Comparison of ENCODE assay signal across 8 mouse cellular contexts in the genomic region with DNA sequence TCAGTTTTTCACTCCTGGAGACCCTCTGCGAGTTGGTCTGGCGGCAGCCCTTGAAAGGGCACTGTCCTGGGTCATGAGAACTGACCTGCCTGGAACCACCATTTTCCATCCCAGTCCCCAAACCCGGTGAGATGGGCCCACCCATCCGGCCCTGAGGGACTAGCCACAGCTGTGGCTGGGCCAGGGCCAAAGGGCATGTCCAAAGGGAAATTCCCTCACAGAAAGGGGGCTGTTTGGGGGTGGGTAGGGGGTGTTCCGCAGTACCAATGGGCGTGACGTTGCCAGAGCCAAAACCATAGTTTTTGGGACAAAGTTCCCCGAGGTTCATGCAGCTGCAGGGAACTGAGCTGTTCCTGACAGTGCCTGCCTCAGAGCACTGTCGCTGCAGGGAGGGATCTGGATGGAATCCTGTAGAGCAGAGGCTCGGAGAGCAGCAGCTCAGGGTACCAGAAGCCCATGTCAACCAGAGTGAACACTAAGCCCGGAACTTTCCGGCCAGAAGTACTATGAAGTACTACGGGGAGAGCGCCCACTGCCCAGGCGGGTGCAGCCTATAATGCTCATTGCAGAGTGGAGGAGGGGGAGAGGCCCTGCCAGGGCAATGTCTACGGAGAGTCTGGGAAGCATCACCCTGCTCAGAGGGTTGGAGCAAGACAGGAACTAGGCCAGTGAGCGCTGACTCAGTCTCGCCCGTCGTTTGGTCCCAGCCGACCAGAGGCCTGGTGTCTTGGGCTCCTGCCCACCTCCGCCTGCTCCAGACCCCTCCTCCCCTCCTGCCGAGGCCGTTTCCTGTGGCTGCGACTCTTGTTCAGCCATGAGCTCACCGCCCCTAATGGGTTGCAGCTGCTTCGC. TPM values are rescaled to one million over a fixed set of nuclear protein-coding genes. Genes with fewer than 3 reads are reported as not detected.
A peak's percentile ranks its signal among the peaks of the same experiment; 100 is the strongest.
DNase-seq lines count a peak whose midpoint lies in the region; ATAC-seq and TF ChIP-seq lines count a peak whose summit lies in the region.

No protein-coding gene starts in this region.

- TF ChIP-seq POLR2A in spleen, adult 2 months (IDR thresholded peaks at IDR 0.05; ENCODE audit: low read depth, low read length), result no peak
- no peak for TF ChIP-seq POLR2A in cortical plate, adult 2 months (IDR thresholded peaks at IDR 0.05; ENCODE audit: extremely low read depth, insufficient read depth, low read length)

- 8% methylated on average over 27 of the region's 27 CpGs for WGBS in spleen, adult 2 months
- WGBS in hindbrain, postnatal 0 days, result under 1% methylated on average over 27 of the region's 27 CpGs
- whole genome bisulfite sequencing in midbrain, embryonic 16.5 days, result 0% methylated on average over 27 of the region's 27 CpGs

- H3K4me2 ChIP-seq in hindbrain, postnatal 0 days (ENCODE audit: low read depth, low read length), result peak overlapping the region; percentile 93
- peak overlapping the region; percentile 97 for H3K4me2 ChIP-seq in midbrain, embryonic 16.5 days (ENCODE audit: low read length)

- TF ChIP-seq CTCF in spleen, adult 2 months (IDR thresholded peaks at IDR 0.05; ENCODE audit: extremely low read depth, insufficient read depth, insufficient read length, insufficient replicate concordance), result no peak
- TF ChIP-seq CTCF in cortical plate, adult 2 months (IDR thresholded peaks at IDR 0.05; ENCODE audit: extremely low read depth, insufficient read depth, low read length), result no peak
- no peak for TF ChIP-seq CTCF in hindbrain, postnatal 0 days (IDR thresholded peaks at IDR 0.05; ENCODE audit: low read depth)

- H3K4me3 ChIP-seq in spleen, adult 2 months (ENCODE audit: extremely low read depth, insufficient read depth, insufficient read length), result peak overlapping the region; percentile 62
- H3K4me3 ChIP-seq in cortical plate, adult 2 months (ENCODE audit: insufficient read depth, low read length), result peak overlapping the region; percentile 44
- peak overlapping the region; percentile 75 for H3K4me3 ChIP-seq in hindbrain, postnatal 0 days (ENCODE audit: low read length)
- peak overlapping the region; percentile 79 for H3K4me3 ChIP-seq in midbrain, embryonic 16.5 days (ENCODE audit: low read depth, low read length)

- H3K27ac ChIP-seq in spleen, adult 2 months (ENCODE audit: insufficient read depth, low read length), result 0 out of 2 replicates have a peak overlapping the region, but pooled peaks have one; percentile 6
- peak overlapping the region; percentile 7 for H3K27ac ChIP-seq in cortical plate, adult 2 months (ENCODE audit: insufficient read depth, low read length)
- peak overlapping the region; percentile 94 for H3K27ac ChIP-seq in hindbrain, postnatal 0 days
- H3K27ac ChIP-seq in midbrain, embryonic 16.5 days (ENCODE audit: low read length), result peak overlapping the region; percentile 94

- no peaks in the 10 kb centered on the region for H3K9me3 ChIP-seq in hindbrain, postnatal 0 days (ENCODE audit: low read length)
- H3K9me3 ChIP-seq in midbrain, embryonic 16.5 days (replicated peaks; ENCODE audit: control insufficient read depth, low read length, poor library complexity, severe bottlenecking), result no peaks in the 10 kb centered on the region

- peaks cover 8% of the 10 kb centered on the region; the same call in 1 of the 2 replicates for H3K27me3 ChIP-seq in spleen, adult 2 months (ENCODE audit: control insufficient read depth, insufficient read depth, low read length)
- H3K27me3 ChIP-seq in hindbrain, postnatal 0 days (ENCODE audit: insufficient read depth, low read length), result no peaks in the 10 kb centered on the region
- no peaks in the 10 kb centered on the region for H3K27me3 ChIP-seq in midbrain, embryonic 16.5 days (ENCODE audit: control insufficient read depth, insufficient read depth, low read depth, low read length)

- DNase-seq in spleen, adult 2 months (ENCODE audit: low read depth in 1 of 2, low spot score in 2 of 2), result no peak
- DNase-seq in spleen, postnatal 14 days (ENCODE audit: low spot score in 2 of 2), result no peak
- DNase-seq in gastrocnemius, postnatal 10 days, result peak; percentile 81
- DNase-seq in hindbrain, postnatal 0 days (ENCODE audit: low spot score), result peak; percentile 83
- DNase-seq in liver, result peak; percentile 71
- DNase-seq in thymus, postnatal 10 days (ENCODE audit: low spot score in 2 of 2), result peak; percentile 31 to 32

- ATAC-seq in hindbrain, postnatal 0 days, result peak; percentile 68
- peak; percentile 50 for ATAC-seq in midbrain, embryonic 16.5 days

- no peaks in the 10 kb centered on the region for H3K36me3 ChIP-seq in spleen, adult 2 months (ENCODE audit: control insufficient read depth, insufficient read depth, low read length)
- peaks cover 20% of the 10 kb centered on the region for H3K36me3 ChIP-seq in hindbrain, postnatal 0 days (ENCODE audit: insufficient read depth, low read length)
- H3K36me3 ChIP-seq in midbrain, embryonic 16.5 days (ENCODE audit: control insufficient read depth, insufficient read depth, low read length), result peaks cover 21% of the 10 kb centered on the region

- H3K4me1 ChIP-seq in spleen, adult 2 months (ENCODE audit: control insufficient read depth, insufficient read depth, insufficient read length), result peaks cover 12% of the 10 kb centered on the region
- H3K4me1 ChIP-seq in cortical plate, adult 2 months (ENCODE audit: control insufficient read depth, insufficient read depth, low read length), result no peaks in the 10 kb centered on the region
- peaks cover 8% of the 10 kb centered on the region; the same call in 1 of the 2 replicates for H3K4me1 ChIP-seq in hindbrain, postnatal 0 days (ENCODE audit: insufficient read depth, low read length)
- H3K4me1 ChIP-seq in midbrain, embryonic 16.5 days (ENCODE audit: control insufficient read depth, insufficient read depth, low read length), result peaks cover 29% of the 10 kb centered on the region

- H3K9ac ChIP-seq in hindbrain, postnatal 0 days (replicated peaks; ENCODE audit: low read length), result peak overlapping the region; percentile 92
- H3K9ac ChIP-seq in midbrain, embryonic 16.5 days (ENCODE audit: low read depth, low read length), result peak overlapping the region; percentile 91

RNA-seq across cellular contexts. Expression of a gene that starts 1.0 kb away (rescaled TPM):
- 18.4 and 19.3 TPM in 2 replicates for polyA plus RNA-seq in spleen, adult 2 months (2012; rRNA removed)
- 24.1 and 24.5 TPM in 2 replicates for polyA plus RNA-seq in cortical plate, adult 2 months (2012; rRNA removed)
- 10 to 100 TPM; 40.7 to 55.7 TPM for total RNA-seq in gastrocnemius, postnatal 10 days (2021)
- total RNA-seq in hindbrain, postnatal 0 days (2014; rRNA removed), result 113 and 124 TPM in 2 replicates
- 56.4 and 61.8 TPM in 2 replicates for polyA plus RNA-seq in hindbrain, postnatal 0 days (2015; fragmentation: Nextera tagmentation; extraction: Ambion mirVana)
- polyA plus RNA-seq in midbrain, embryonic 16.5 days (2015; fragmentation: Nextera tagmentation; extraction: Ambion mirVana), result 78.0 and 79.7 TPM in 2 replicates

RNA-seq across cellular contexts. Expression of a gene that starts 29.9 kb away (rescaled TPM):
- 0.27 and 0.36 TPM in 2 replicates for polyA plus RNA-seq in spleen, adult 2 months (2012; rRNA removed)
- 0.21 and 0.34 TPM in 2 replicates for polyA plus RNA-seq in cortical plate, adult 2 months (2012; rRNA removed)
- total RNA-seq in gastrocnemius, postnatal 10 days (2021), result 1 to 10 TPM in 1 of 2 experiments, under 1 TPM in 1; 0.85 to 1.0 TPM
- total RNA-seq in hindbrain, postnatal 0 days (2014; rRNA removed), result not detected in 2 replicates
- 0.51 and 0.53 TPM in 2 replicates for polyA plus RNA-seq in hindbrain, postnatal 0 days (2015; fragmentation: Nextera tagmentation; extraction: Ambion mirVana)
- 0.16 and 1.0 TPM in 2 replicates for polyA plus RNA-seq in midbrain, embryonic 16.5 days (2015; fragmentation: Nextera tagmentation; extraction: Ambion mirVana)

RNA-seq across cellular contexts. Expression of a gene that starts 35.0 kb away (rescaled TPM):
- polyA plus RNA-seq in spleen, adult 2 months (2012; rRNA removed), result 31.0 and 46.5 TPM in 2 replicates
- 51.3 and 54.3 TPM in 2 replicates for polyA plus RNA-seq in cortical plate, adult 2 months (2012; rRNA removed)
- 10 to 100 TPM; 17.6 to 23.1 TPM for total RNA-seq in gastrocnemius, postnatal 10 days (2021)
- total RNA-seq in hindbrain, postnatal 0 days (2014; rRNA removed), result 91.7 and 98.7 TPM in 2 replicates
- 25.8 and 31.0 TPM in 2 replicates for polyA plus RNA-seq in hindbrain, postnatal 0 days (2015; fragmentation: Nextera tagmentation; extraction: Ambion mirVana)
- polyA plus RNA-seq in midbrain, embryonic 16.5 days (2015; fragmentation: Nextera tagmentation; extraction: Ambion mirVana), result 30.3 and 33.6 TPM in 2 replicates

RNA-seq across cellular contexts. Expression of a gene that starts 56.7 kb away (rescaled TPM):
- not detected in 2 replicates for polyA plus RNA-seq in spleen, adult 2 months (2012; rRNA removed)
- not detected in 2 replicates for polyA plus RNA-seq in cortical plate, adult 2 months (2012; rRNA removed)
- total RNA-seq in gastrocnemius, postnatal 10 days (2021), result not detected
- total RNA-seq in hindbrain, postnatal 0 days (2014; rRNA removed), result not detected in 2 replicates
- polyA plus RNA-seq in hindbrain, postnatal 0 days (2015; fragmentation: Nextera tagmentation; extraction: Ambion mirVana), result not detected in 2 replicates
- not detected in 2 replicates for polyA plus RNA-seq in midbrain, embryonic 16.5 days (2015; fragmentation: Nextera tagmentation; extraction: Ambion mirVana)

Comparison
In these comparisons a context has a peak if more than half of its experiments do, and no peak if none do; other contexts are left out.
1. DNase-seq: peak in gastrocnemius, postnatal 10 days (single experiment), hindbrain, postnatal 0 days (single experiment), liver (single experiment) and thymus, postnatal 10 days (2 of 2); none in spleen, adult 2 months (0 of 2) and spleen, postnatal 14 days (0 of 2).
2. H3K27ac ChIP-seq: peak in every context shown above with its lines; median percentile 94 in hindbrain, postnatal 0 days; 94 in midbrain, embryonic 16.5 days; 7 in cortical plate, adult 2 months; 6 in spleen, adult 2 months.
3. Peak in every context shown above with its lines, with median percentiles within 50 percentile points of each other: H3K4me3 ChIP-seq.